Mouse (Mus musculus): Measurements from ENCODE around the gene Car5b. TPM values are rescaled to one million over a fixed set of nuclear protein-coding genes. Genes with fewer than 3 reads are reported as not detected.

The Car5b gene
- polyA plus RNA-seq, 1 experiment from 2014 or later: 0.19 TPM

DNA sequence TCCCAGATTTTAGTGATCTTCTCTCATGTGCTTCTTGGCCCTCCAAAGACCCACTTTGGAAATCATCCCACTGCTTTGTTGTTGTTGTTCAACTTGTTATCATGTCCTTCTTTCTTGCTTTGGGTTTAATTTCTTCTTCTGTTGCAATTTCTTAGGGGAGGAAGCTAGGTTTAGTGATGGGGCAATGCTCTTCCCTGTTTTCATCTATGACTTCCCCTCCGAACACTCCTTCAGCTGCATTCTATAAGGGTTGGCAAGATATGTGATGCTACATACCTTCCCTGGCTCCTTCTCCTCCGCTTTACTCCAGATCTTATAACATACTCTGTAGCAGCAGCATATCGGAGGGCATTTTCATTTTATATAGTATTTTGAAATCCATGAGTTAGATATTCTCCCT is 31.0 kb downstream of the Car5b start:
- Histone ChIP-seq H3K4me1 (ENCODE audit: control insufficient read depth, insufficient read depth, low read length) (no peaks in the 10 kb centered on the region), H3K27ac (ENCODE audit: low read depth, low read length) (no peak overlapping the region), H3K4me2 (ENCODE audit: low read depth) (no peak overlapping the region), H3K9me3 (ENCODE audit: control insufficient read depth, low read length) (no peaks in the 10 kb centered on the region), H3K4me3 (ENCODE audit: low read depth, low read length) (no peak overlapping the region), H3K9ac (ENCODE audit: low read length) (no peak overlapping the region), H3K27me3 (ENCODE audit: control insufficient read depth, insufficient read depth, low read length) (no peaks in the 10 kb centered on the region), H3K36me3 (ENCODE audit: control insufficient read depth, insufficient read depth, low read length) (no peaks in the 10 kb centered on the region)
- ATAC-seq (ENCODE audit: insufficient read depth, low FRiP score, low TSS enrichment) (no peak), DNase-seq (ENCODE audit: low spot score) (no peak)
- 93% methylated on average over 3 of the region's 3 CpGs for WGBS

DNA sequence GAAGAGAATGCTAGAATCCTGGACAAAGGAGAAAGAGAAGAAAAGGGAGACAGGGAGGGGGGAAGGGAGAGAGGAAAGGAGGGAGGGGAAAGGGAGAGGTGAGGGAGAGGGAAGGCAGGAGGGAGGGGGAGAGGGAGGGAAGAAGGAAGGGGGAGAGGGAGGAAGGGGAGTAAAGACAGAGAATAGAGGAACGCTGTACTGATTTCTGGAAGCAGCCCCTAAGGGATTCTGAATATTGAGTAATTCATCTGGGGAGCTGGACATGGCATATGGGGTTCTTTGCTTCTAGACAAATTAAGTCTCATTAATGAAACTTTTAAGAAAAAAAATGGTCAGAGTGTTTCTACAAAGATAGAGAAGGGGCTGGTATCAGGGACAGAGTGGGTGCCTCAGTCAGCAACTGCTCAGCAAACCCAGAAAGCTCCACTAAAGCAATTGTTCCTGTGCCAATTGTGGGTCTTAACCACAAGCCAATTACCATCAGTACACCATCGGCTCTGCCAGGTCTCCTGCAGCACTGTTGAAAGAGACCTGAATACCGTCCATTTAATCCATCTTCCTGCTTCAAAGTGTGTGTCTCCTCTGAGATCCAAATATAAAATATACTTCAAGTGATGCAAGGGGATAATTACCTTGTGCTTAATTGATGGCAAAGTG is 40.0 kb downstream of the Car5b start:
- Histone ChIP-seq H3K9ac (ENCODE audit: low read length) (no peak overlapping the region), H3K4me3 (ENCODE audit: low read depth, low read length) (no peak overlapping the region), H3K9me3 (ENCODE audit: control insufficient read depth, low read length) (no peaks in the 10 kb centered on the region), H3K36me3 (ENCODE audit: control insufficient read depth, insufficient read depth, low read length) (no peaks in the 10 kb centered on the region), H3K27ac (ENCODE audit: low read depth, low read length) (no peak overlapping the region), H3K27me3 (ENCODE audit: control insufficient read depth, insufficient read depth, low read length) (no peaks in the 10 kb centered on the region; the same call in 1 of the 2 replicates), H3K4me1 (ENCODE audit: control insufficient read depth, insufficient read depth, low read length) (no peaks in the 10 kb centered on the region), H3K4me2 (ENCODE audit: low read depth) (no peak overlapping the region)
- ATAC-seq (ENCODE audit: insufficient read depth, low FRiP score, low TSS enrichment) (no peak), DNase-seq (ENCODE audit: low spot score) (no peak)
- WGBS: 69% methylated on average over 3 of the region's 3 CpGs

DNA sequence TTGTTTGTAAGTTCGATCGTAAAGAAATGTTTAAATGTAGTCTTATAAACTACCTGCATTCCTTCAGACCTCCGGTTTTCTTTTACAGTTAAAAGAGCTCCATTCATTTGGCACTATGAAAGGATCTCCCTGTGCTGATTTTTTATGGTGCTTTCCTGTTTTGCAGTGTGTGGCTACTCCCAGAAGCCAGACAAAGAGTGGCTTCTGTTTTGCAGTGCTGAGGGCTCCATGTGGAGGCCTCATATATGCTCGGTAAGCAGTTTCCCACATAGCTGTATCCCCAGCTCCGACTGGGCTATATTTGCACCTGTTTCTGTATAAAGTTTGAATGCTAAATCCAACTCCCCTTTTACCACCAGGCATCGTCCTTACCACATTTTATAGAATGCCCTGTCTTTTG is 45.7 kb downstream of the Car5b start:
- Histone ChIP-seq H3K4me1 (ENCODE audit: control insufficient read depth, insufficient read depth, low read length) (no peaks in the 10 kb centered on the region), H3K27ac (ENCODE audit: low read depth, low read length) (no peak overlapping the region), H3K4me2 (ENCODE audit: low read depth) (no peak overlapping the region), H3K4me3 (ENCODE audit: low read depth, low read length) (no peak overlapping the region), H3K9me3 (ENCODE audit: control insufficient read depth, low read length) (no peaks in the 10 kb centered on the region), H3K36me3 (ENCODE audit: control insufficient read depth, insufficient read depth, low read length) (no peaks in the 10 kb centered on the region), H3K27me3 (ENCODE audit: control insufficient read depth, insufficient read depth, low read length) (no peaks in the 10 kb centered on the region; the same call in 1 of the 2 replicates), H3K9ac (ENCODE audit: low read length) (no peak overlapping the region)
- WGBS: 77% methylated on average over 6 of the region's 6 CpGs
- DNase-seq (ENCODE audit: low spot score): no peak
- no peak for ATAC-seq (ENCODE audit: insufficient read depth, low FRiP score, low TSS enrichment)

DNA sequence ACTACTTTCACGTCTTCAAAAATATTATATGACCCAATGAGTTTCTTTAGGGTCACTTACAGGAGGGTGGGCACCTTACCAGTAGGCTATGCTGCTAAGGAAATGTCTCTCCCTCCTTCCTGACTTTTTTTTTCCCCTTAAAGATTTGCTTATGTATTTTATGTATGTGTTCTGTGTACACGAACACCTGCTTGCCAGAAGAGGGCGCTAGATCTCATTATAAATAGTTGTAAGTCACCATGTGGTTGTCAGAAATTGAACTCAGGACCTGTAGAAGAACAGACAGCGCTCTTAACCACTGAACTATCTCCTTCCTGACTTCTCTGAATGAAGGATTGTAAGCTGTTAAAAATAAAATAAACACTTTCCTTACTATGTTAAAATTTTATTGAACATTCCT is 46.3 kb downstream of the Car5b start:
- Histone ChIP-seq H3K4me3 (ENCODE audit: low read depth, low read length) (no peak overlapping the region), H3K9me3 (ENCODE audit: control insufficient read depth, low read length) (no peaks in the 10 kb centered on the region), H3K27me3 (ENCODE audit: control insufficient read depth, insufficient read depth, low read length) (no peaks in the 10 kb centered on the region; the same call in 1 of the 2 replicates), H3K27ac (ENCODE audit: low read depth, low read length) (no peak overlapping the region), H3K9ac (ENCODE audit: low read length) (no peak overlapping the region), H3K4me1 (ENCODE audit: control insufficient read depth, insufficient read depth, low read length) (no peaks in the 10 kb centered on the region), H3K4me2 (ENCODE audit: low read depth) (no peak overlapping the region), H3K36me3 (ENCODE audit: control insufficient read depth, insufficient read depth, low read length) (no peaks in the 10 kb centered on the region)
- DNase-seq (ENCODE audit: low spot score) (no peak), ATAC-seq (ENCODE audit: insufficient read depth, low FRiP score, low TSS enrichment) (no peak)
- WGBS: 55% methylated on average over 4 of the region's 4 CpGs

DNA sequence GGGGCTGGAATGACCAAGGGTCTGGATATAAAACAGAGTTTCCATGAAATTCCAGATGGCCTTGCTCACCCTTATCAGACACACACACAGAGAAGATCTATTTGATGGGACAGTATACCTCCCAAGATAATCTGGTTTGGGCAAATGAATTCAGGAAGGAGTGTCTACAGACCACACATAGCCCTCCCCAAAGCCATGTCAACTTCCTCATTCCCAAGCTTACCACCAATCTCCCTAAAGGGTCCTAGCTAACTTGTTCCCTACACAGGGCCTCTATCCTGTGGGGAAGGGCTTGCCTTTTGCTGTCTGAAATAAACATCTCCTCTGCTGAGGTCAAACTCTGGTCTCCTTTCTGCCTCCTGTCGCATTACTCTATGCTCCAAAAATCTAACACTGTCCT is 46.7 kb downstream of the Car5b start:
- no peaks in the 10 kb centered on the region for H3K4me1 ChIP-seq (ENCODE audit: control insufficient read depth, insufficient read depth, low read length)
- H3K9ac ChIP-seq (ENCODE audit: low read length): no peak overlapping the region
- ATAC-seq (ENCODE audit: insufficient read depth, low FRiP score, low TSS enrichment): no peak
- no peaks in the 10 kb centered on the region for H3K9me3 ChIP-seq (ENCODE audit: control insufficient read depth, low read length)
- no peak overlapping the region for H3K4me3 ChIP-seq (ENCODE audit: low read depth, low read length)
- DNase-seq (ENCODE audit: low spot score): no peak
- 97% methylated on average over 1 of the region's 1 CpGs for WGBS
- H3K27ac ChIP-seq (ENCODE audit: low read depth, low read length): no peak overlapping the region
- H3K36me3 ChIP-seq (ENCODE audit: control insufficient read depth, insufficient read depth, low read length): no peaks in the 10 kb centered on the region
- H3K27me3 ChIP-seq (ENCODE audit: control insufficient read depth, insufficient read depth, low read length): no peaks in the 10 kb centered on the region; the same call in 1 of the 2 replicates
- no peak overlapping the region for H3K4me2 ChIP-seq (ENCODE audit: low read depth)

DNA sequence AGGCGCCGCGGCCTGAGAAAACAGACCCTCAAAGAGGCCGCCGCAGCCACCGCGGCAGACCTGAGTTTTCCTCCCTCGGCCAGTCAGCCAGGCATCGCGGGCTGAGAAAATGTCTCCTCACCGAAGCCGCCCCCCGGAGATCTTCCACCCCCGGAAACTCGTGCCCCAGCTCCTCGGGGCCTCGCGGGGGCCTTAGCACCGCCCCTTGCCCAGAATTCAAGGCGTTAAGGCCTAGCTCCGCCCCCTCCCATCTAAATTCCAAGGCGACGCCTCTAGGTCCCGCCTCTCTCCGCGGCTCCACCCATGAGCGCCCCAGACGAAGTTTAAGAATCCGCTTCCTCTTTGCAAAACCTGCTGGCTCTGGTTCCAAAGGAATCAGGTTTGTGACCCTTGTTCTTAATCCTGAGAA is 69.3 kb downstream of the Car5b start, which contains the start of gene Zrsr2:
Zrsr2 (minus strand) TSS at position 195 of the 409 bp plus-strand sequence.
- Histone ChIP-seq H3K27me3 (ENCODE audit: control insufficient read depth, insufficient read depth, low read length) (no peaks in the 10 kb centered on the region), H3K36me3 (ENCODE audit: control insufficient read depth, insufficient read depth, low read length) (no peaks in the 10 kb centered on the region)
- peak; percentile 91 for DNase-seq (ENCODE audit: low spot score)

DNA sequence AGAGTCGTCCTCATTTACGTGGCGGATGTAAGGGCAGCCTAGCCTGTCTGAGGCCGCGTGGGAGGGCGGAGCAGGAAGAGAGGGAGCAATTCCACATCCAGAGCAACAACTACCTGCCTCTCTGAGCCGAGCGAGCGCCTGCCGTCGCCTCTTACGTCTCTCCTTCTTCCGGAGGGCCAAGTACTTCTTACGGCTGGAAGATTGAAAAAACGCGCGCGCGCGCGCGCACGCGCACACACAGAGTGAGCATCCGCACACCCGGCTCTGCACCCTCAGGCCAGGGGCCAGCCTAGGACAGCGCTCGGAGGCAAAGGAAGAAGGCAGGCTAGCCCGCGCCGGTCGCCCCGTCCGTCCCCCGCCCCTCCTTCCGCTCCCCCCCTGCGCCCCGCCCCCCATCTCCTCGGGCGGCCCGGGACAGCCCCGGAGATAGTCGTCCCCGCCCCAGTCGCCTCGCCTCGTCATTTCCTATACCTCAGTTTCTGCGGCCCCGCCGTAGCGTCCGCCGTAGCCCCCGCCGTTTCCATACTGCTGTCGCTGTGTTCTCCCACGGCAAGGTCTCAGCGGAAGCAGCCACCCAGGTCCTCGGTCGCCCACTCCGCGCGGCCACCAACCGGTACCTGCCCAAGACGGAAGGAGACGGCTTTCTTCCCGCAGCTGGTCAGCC is 69.9 kb downstream of the Car5b start:
- ATAC-seq (ENCODE audit: insufficient read depth, low FRiP score, low TSS enrichment): peak; percentile 95
- peak overlapping the region; percentile 53 for H3K4me3 ChIP-seq (ENCODE audit: low read depth, low read length)
- no peaks in the 10 kb centered on the region for H3K27me3 ChIP-seq (ENCODE audit: control insufficient read depth, insufficient read depth, low read length)
- H3K36me3 ChIP-seq (ENCODE audit: control insufficient read depth, insufficient read depth, low read length): no peaks in the 10 kb centered on the region
- H3K4me2 ChIP-seq (ENCODE audit: low read depth): peak overlapping the region; percentile 49
- H3K9ac ChIP-seq (ENCODE audit: low read length): peak overlapping the region; percentile 69
- no peaks in the 10 kb centered on the region for H3K4me1 ChIP-seq (ENCODE audit: control insufficient read depth, insufficient read depth, low read length)
- 14% methylated on average over 34 of the region's 67 CpGs for WGBS
- H3K27ac ChIP-seq (ENCODE audit: low read depth, low read length): peak overlapping the region; percentile 79
- no peaks in the 10 kb centered on the region for H3K9me3 ChIP-seq (ENCODE audit: control insufficient read depth, low read length)
- DNase-seq (ENCODE audit: low spot score): peak; percentile 77

More for the DNA sequence above, 69.3 kb downstream of the Car5b start, which contains the start of gene Zrsr2:
- peak within 1 kb of the TSS; percentile 69 for H3K9ac ChIP-seq (ENCODE audit: low read length)
- peak within 1 kb of the TSS; percentile 49 for H3K4me2 ChIP-seq (ENCODE audit: low read depth)
- H3K4me1 ChIP-seq (ENCODE audit: control insufficient read depth, insufficient read depth, low read length): no peaks in the 10 kb centered on the region
- peak within 1 kb of the TSS; percentile 79 for H3K27ac ChIP-seq (ENCODE audit: low read depth, low read length)
- 6% methylated on average over 23 of the region's 29 CpGs for WGBS
- peak within 1 kb of the TSS; percentile 53 for H3K4me3 ChIP-seq (ENCODE audit: low read depth, low read length)
- H3K9me3 ChIP-seq (ENCODE audit: control insufficient read depth, low read length): no peaks in the 10 kb centered on the region
- peak; percentile 96 for ATAC-seq (ENCODE audit: insufficient read depth, low FRiP score, low TSS enrichment)

DNA sequence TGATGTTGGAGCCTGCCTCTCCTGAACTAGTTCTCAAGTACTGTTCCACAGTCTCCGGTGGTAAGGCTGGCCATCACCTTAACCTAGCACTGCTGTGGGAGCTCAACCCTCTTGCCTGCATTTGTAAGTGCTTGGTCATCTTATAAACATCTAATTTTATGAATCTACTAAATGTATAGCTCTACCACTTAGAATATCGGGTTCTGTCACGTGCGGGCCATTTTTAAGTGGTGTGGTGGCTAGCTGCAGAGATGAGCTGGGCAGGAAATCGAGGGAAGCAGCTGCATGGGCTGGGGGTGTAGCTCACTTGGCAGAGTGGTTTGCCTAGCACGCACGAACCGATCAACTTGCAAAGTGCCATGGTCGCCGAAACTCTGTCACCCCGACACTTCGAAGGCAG is 70.4 kb downstream of the Car5b start:
- Histone ChIP-seq H3K4me2 (ENCODE audit: low read depth) (peak overlapping the region; percentile 49), H3K9ac (ENCODE audit: low read length) (peak overlapping the region; percentile 69), H3K27me3 (ENCODE audit: control insufficient read depth, insufficient read depth, low read length) (no peaks in the 10 kb centered on the region), H3K4me1 (ENCODE audit: control insufficient read depth, insufficient read depth, low read length) (no peaks in the 10 kb centered on the region), H3K9me3 (ENCODE audit: control insufficient read depth, low read length) (no peaks in the 10 kb centered on the region), H3K4me3 (ENCODE audit: low read depth, low read length) (peak overlapping the region; percentile 53), H3K27ac (ENCODE audit: low read depth, low read length) (peak overlapping the region; percentile 79; the same call in 1 of the 2 replicates), H3K36me3 (ENCODE audit: control insufficient read depth, insufficient read depth, low read length) (no peaks in the 10 kb centered on the region)
- whole genome bisulfite sequencing: 36% methylated on average over 12 of the region's 12 CpGs
- ATAC-seq (ENCODE audit: insufficient read depth, low FRiP score, low TSS enrichment): peak; percentile 1; the same call in 1 of the 2 replicates
- DNase-seq (ENCODE audit: low spot score): no peak

DNA sequence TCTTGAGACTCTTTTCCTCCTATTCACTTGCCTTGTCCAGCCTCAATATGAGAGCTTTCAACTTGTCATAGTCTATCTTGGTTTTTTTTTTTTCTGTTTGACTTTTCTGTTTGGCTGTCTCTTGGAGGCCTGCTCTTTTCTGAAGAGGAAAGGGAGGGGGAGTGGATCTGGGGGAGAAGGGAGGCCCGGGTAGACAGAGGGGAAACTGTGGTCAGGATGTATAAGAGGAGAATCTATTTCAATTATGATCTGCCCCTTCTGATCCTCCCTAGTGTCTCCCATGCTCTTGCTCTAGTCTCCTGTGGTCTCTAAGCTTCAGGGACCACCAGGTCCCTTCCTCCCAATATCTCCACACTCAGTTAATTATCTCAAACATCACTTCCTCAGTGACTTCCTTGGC is 76.2 kb downstream of the Car5b start:
- Histone ChIP-seq H3K27ac (ENCODE audit: low read depth, low read length) (no peak overlapping the region), H3K9me3 (ENCODE audit: control insufficient read depth, low read length) (no peaks in the 10 kb centered on the region), H3K9ac (ENCODE audit: low read length) (no peak overlapping the region), H3K4me3 (ENCODE audit: low read depth, low read length) (no peak overlapping the region), H3K4me2 (ENCODE audit: low read depth) (no peak overlapping the region), H3K36me3 (ENCODE audit: control insufficient read depth, insufficient read depth, low read length) (no peaks in the 10 kb centered on the region), H3K4me1 (ENCODE audit: control insufficient read depth, insufficient read depth, low read length) (no peaks in the 10 kb centered on the region), H3K27me3 (ENCODE audit: control insufficient read depth, insufficient read depth, low read length) (no peaks in the 10 kb centered on the region)
- ATAC-seq (ENCODE audit: insufficient read depth, low FRiP score, low TSS enrichment) (no peak), DNase-seq (ENCODE audit: low spot score) (no peak)
- 89% methylated on average over 1 of the region's 1 CpGs for WGBS
